Mouse (Mus musculus) liver, adult 2 months (tissue): ENCODE data around the gene Gm3417.
"Not testable (repeated sequence)": the region's sequence is repeated elsewhere in the genome, so short reads cannot be mapped to it uniquely, and the experiment has no call there.

ENCODE experiments used
- CTCF ChIP-seq: fragments of 200-500 bp; IDR thresholded peaks from 2 replicates; pipeline ENCODE4 v1.5.1; 2011; ENCODE audit warnings: low read depth, low read length, control low read depth
- POLR2A ChIP-seq: fragments of 200-500 bp; IDR thresholded peaks from 2 replicates; pipeline ENCODE4 v1.6.1; 2011; ENCODE audit warnings: low read length, control low read depth; ENCODE audit not compliant: insufficient read depth; ENCODE audit errors: extremely low read depth

DNA sequence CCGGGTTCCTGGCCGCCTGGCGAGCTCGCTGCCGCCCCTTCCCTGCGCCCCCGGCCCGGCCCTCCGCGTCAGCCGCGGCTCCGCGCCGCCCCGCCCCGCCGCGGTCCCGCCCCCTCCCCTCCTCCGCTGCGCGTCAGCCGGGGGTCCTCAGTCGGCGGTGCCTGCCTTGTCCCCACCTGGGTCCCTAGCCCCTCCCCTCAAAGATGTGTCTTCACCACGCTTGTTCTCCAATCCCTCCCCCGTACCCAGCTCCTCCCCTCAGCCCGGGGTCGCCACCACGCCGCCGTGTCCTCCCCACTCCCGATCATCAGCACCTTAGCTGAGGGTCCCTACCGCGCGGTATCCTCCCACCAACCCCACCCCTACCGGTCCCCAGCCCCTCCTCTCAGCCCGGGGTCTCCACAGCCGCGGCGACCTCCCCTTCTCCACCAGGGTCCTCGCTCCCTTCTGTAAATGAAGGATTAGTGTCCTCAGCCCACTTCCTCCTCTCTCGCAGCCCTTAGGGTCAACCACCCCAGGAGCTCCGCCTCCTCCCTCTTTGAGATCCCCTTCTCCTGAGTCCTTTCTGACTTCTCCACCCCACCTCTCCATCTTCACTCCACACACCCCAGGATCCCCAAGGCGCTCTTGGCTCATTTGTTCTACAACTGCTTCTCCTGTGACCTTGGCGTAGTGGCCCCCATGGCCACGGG, 46.1 kb upstream of the Gm3417 start:
- not testable (repeated sequence) for TF ChIP-seq CTCF, POLR2A
